9 mouse cellular contexts compared by ENCODE assay signal in genomic region chr16:91875567-91876344, GRCm38 (mm10).
DNase-seq lines count a peak whose midpoint lies in the region; ATAC-seq lines count a peak whose summit lies in the region.
"Had no signal": no experiment of that assay in that cellular context is flagged by ENCODE, and none has a peak within 500 bp of the region (broad histone marks: within the 10 kb centered on the region; RNA-seq: fewer than 3 reads in every experiment).

No protein-coding gene starts in this region.

- H3K4me1 ChIP-seq in hindbrain, embryonic 13.5 days (replicated peaks) = peaks cover 10% of the 10 kb centered on the region
- H3K4me1 ChIP-seq in limb, embryonic 15.5 days = peaks cover 28% of the 10 kb centered on the region

- peaks cover 50% of the 10 kb centered on the region for H3K36me3 ChIP-seq in hindbrain, embryonic 13.5 days
- H3K36me3 ChIP-seq in limb, embryonic 15.5 days = peaks cover 12% of the 10 kb centered on the region

- ATAC-seq in frontal cortex, adult (ENCODE audit: low TSS enrichment) = peak; percentile 38; the same call in 1 of the 2 replicates
- ATAC-seq in hindbrain, embryonic 13.5 days (ENCODE audit: low FRiP score) = no peak
- ATAC-seq in limb, embryonic 15.5 days (ENCODE audit: insufficient number of reproducible peaks, low FRiP score, low TSS enrichment, low read depth) = peak; percentile 73

- no peak overlapping the region for H3K4me3 ChIP-seq in hindbrain, embryonic 13.5 days
- H3K4me3 ChIP-seq in limb, embryonic 15.5 days = no peak overlapping the region
- H3K4me3 ChIP-seq: megakaryocyte, embryonic 14.5 days had no signal

- 77% methylated on average over 4 of the region's 4 CpGs for WGBS in hindbrain, embryonic 13.5 days
- WGBS in limb, embryonic 15.5 days = 15% methylated on average over 4 of the region's 4 CpGs

- H3K4me2 ChIP-seq in hindbrain, embryonic 13.5 days = no peak overlapping the region
- no peak overlapping the region for H3K4me2 ChIP-seq in limb, embryonic 15.5 days

- no peaks in the 10 kb centered on the region for H3K27me3 ChIP-seq in hindbrain, embryonic 13.5 days
- H3K27me3 ChIP-seq in limb, embryonic 15.5 days = no peaks in the 10 kb centered on the region

- peak overlapping the region; percentile 44 for H3K27ac ChIP-seq in hindbrain, embryonic 13.5 days
- H3K27ac ChIP-seq in limb, embryonic 15.5 days = peak overlapping the region; percentile 75

- no peak for DNase-seq in frontal cortex, postnatal 14 days (ENCODE audit: low spot score in 2 of 2)
- DNase-seq in brain, adult 2 months (ENCODE audit: low read depth, low spot score) = peak; percentile 21
- no peak for DNase-seq in spleen, postnatal 36 days (ENCODE audit: low spot score in 2 of 2)
- DNase-seq in frontal cortex, postnatal 25 days (ENCODE audit: low spot score in 2 of 2) = no peak
- no peak for DNase-seq in layer of hippocampus, adult 11-12 months (ENCODE audit: low spot score)

- H3K9me3 ChIP-seq in hindbrain, embryonic 13.5 days = no peaks in the 10 kb centered on the region
- no peaks in the 10 kb centered on the region for H3K9me3 ChIP-seq in limb, embryonic 15.5 days
- H3K9me3 ChIP-seq: megakaryocyte, embryonic 14.5 days had no signal

- no peak overlapping the region for H3K9ac ChIP-seq in hindbrain, embryonic 13.5 days
- H3K9ac ChIP-seq in limb, embryonic 15.5 days = no peak overlapping the region
